Mouse (Mus musculus) lung, postnatal 0 days (tissue): ENCODE measurements around the gene Map7.

Source experiments
- CTCF ChIP-seq: IDR thresholded peaks from 2 replicates; pipeline ENCODE4 v1.5.1; 2016; ENCODE audit warnings: antibody characterized with exemption, mild to moderate bottlenecking
- EP300 ChIP-seq: IDR thresholded peaks from 2 replicates; pipeline ENCODE4 v1.6.1; 2016; ENCODE audit warnings: antibody characterized with exemption, mild to moderate bottlenecking, control low read depth

DNA sequence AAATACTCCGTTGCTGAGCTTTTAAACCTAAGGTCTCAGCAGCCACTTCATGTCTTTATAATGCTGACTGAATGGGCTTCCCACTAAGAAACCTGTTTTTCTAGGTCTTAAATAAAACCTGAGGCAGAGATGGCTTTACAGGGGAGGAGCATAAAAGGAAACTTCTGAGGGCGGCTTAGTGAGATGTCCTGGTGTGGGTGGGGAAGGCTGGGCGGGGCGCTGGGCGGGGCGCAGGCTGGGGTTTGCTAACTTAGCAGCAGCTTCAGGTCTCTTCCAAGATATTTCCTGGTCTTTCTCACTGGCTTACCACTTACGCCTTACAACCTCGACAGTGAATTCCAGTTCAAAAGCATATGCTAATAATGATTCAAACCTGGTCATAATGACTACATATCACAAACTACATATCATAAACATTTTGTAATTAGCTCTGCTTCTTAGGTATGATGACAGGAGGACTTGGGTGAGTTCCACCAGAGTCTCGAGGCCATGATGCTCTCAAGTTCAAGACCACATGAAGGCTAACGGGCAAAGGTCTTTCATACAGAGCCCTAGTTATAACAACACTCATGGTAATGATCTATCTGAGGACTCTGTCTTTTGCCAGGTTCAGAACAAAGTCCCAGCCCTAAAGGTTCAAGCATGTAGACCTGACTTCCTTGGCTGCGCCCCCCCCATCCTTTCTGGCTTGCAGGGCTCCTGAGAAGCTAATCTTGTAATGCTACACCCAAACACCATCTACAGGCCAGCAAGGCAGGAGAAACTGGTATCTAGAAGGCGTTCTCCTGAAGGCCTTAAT lies 30.7 kb downstream of the Map7 start:
- TF ChIP-seq CTCF = no peak
- TF ChIP-seq EP300 = no peak
